Mouse (Mus musculus) large intestine, adult 2 months (tissue): ENCODE data around the gene Ptpn13. TPM values are rescaled to one million over a fixed set of nuclear protein-coding genes. Genes with fewer than 3 reads are reported as not detected.
A peak's percentile ranks its signal among the peaks of the same experiment; 100 is the strongest.

Experiments
- DNase-seq: peaks from one replicate; pipeline ENCODE4 v3.0.0-alpha.2; 2012; ENCODE audit warnings: low read depth, low spot score
- WGBS: fragments of 180-500 bp; shearing (Covaris S2); methylation state at CpG from one replicate; pipeline ENCODE4 v1.1.7; 2018; 5-methylcytosine and 5-hydroxymethylcytosine counted together
- polyA plus RNA-seq: library from polyadenylated mRNA; depleted of rRNA; stranded (reverse); fragments of >200 nt; gene quantifications from 2 replicates; pipeline ENCODE4 v1.2.3, GENCODE M21; 2012

Gene Ptpn13
- polyA plus RNA-seq, 1 experiment, result 1.4 TPM

GRCm38 (mm10) chr5:103499305-103499704 is 74.3 kb downstream of the Ptpn13 start:
- WGBS, result 13% methylated on average over 6 of the region's 6 CpGs

DNA sequence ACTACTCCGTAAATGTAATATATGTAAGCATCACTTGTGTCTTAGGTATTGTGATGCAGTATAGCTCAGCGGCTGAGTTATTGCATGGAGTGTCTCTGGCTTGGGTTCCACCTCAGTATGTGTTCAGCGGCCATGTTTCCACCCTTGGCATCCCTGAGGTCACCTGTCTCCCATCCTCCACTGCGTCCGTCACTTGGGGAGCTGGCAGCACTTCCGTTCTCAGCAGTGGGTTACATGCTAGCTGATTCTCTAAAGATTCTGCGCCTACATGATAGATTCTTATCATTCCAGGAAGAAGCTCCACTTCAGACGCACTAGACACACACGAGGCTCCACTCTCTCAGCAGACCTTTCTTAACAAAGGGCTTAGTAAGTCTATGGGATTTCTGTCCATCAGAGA is 76.1 kb downstream of the Ptpn13 start:
- DNase-seq, result no peak
- WGBS, result 92% methylated on average over 9 of the region's 9 CpGs

More at GRCm38 (mm10) chr5:103499305-103499704, 74.3 kb downstream of the Ptpn13 start:
- no peak for DNase-seq

GRCm38 (mm10) chr5:103501839-103502238 is 76.8 kb downstream of the Ptpn13 start:
- 98% methylated on average over 6 of the region's 6 CpGs for WGBS

DNA sequence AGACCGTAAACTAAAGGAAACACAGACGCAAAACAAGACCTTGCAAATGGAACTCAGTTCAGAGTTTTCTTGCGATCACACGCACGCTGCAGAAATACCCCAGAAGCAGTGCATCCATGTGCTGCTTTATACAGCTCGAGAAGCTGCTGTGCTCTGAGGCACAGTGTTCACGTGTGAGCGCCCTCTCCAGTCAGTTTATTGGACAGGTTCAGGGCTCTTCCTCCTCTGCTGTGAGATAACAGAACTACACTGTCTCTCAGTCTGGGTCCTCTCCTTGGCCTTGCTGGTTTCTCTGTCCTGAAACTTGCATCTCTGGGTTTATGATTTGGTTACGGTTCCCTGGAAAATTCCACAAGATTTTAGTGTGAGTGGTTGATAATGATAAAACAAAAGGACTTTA is 88.2 kb downstream of the Ptpn13 start:
- DNase-seq, result no peak
- WGBS, result 80% methylated on average over 9 of the region's 9 CpGs

More at GRCm38 (mm10) chr5:103501839-103502238, 76.8 kb downstream of the Ptpn13 start:
- no peak for DNase-seq

GRCm38 (mm10) chr5:103514441-103514840 is 89.4 kb downstream of the Ptpn13 start:
- no peak for DNase-seq
- 91% methylated on average over 7 of the region's 7 CpGs for WGBS

GRCm38 (mm10) chr5:103515876-103516275 is 90.9 kb downstream of the Ptpn13 start:
- 87% methylated on average over 4 of the region's 4 CpGs for WGBS
- no peak for DNase-seq

DNA sequence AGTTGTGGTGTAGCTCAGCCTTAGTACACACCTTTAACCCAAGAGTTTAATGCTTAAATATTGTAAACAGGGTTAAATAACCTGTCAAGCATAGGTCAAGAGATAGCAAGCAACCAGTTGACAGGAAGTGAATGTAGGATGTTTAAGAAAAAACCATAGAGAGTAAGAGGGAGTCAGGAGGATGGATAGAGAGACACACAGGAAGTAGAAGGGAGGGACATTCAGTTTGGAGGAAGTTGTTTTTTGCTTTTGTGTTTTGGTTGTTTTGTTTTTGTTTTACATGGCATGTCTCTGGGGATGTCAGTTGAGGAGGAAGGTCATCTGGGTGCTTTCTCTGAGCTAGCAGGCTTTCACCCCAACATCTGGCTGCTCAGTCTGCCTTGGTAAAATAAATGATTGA is 91.6 kb downstream of the Ptpn13 start:
- no peak for DNase-seq

GRCm38 (mm10) chr5:103517641-103518040 is 92.6 kb downstream of the Ptpn13 start:
- no peak for DNase-seq

DNA sequence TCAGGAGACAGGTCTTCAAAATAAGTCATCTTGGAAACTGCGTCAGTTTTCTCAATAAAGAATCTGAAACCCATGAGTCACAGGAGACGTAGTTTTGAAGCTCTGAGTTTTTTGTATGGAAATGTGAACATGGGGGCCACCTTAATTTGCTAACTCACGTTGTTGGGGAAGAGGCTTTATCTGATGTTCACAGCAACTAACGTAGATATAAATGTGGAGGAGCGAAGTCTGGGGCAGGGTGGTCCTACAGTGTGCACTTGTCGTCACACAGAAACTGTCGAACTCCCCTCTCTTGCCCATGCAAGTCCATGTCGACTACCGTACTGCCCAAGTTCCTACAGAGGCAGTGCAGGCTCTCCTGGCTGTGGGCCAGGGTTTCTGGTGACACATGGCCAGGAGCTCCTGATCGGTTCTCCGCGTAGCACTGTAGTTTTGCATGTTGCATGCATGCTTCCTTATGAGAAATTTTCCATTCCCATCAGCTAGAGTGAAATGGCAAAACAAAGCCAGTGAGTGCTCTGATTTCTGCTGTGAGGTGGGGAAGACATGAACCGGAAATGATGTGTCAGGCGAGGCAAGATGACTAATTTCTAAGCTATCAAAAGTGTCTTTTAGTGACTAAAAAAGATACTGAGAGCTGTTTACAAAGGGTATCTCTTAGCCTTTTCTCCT is 93.9 kb downstream of the Ptpn13 start:
- 83% methylated on average over 14 of the region's 14 CpGs for WGBS
- no peak for DNase-seq

More at GRCm38 (mm10) chr5:103517641-103518040, 92.6 kb downstream of the Ptpn13 start:
- 40% methylated on average over 6 of the region's 6 CpGs for WGBS

DNA sequence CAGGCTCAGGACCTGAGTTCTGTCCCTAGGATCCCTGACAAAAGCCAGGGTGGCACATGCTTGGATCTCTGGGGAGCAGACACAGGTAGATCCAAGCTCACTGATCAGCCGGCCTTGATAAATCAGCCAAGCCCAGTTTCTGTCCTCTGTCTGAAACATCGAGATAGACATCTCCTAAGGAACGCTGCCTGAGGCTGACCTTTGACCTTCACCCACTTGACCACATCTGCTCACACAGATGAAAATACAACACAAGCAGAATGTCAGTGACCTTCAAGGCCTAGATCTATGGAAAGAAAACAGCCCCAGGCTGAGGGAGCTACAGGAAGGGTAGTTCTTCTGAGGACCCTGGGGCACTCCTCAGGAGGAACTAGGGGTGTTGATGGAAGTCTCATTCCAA is 97.4 kb downstream of the Ptpn13 start:
- WGBS, result 42% methylated on average over 3 of the region's 3 CpGs

DNA sequence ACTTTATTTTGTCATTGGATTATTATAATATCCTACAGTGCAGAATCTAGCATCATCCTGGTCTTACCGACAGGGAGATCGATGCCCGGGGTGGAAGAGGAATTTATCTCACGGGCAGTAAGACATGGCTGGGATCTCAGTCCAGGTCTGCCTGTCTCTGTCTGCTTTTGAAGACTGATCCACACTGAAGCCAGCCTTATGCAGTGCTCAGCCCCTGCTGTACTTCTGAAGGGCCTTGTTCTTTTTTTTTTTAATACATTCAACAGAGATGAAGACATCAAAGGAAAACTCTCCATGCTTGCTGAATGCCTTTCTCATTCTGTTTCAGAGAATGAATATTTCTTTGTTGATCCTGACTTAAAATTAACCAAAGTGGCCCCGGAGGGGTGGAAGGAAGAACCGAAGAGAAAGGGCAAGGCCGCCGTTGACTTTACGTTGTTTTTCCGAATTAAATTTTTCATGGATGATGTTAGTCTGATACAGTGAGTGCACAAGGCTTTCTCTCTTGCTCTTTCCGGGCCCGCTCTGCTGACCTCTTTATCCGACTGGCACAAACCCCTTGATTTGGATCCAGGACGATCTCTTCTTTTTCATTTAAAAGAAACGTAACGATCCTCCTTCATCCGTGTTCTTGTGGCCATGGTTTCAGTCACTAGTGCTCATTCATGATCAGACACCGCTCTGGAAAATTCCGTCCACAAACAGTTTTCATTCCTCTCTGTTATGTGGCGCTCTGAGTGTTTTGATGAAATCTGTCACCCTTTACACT is 101.9 kb downstream of the Ptpn13 start:
- WGBS, result 95% methylated on average over 20 of the region's 20 CpGs

More for the DNA sequence above, 97.4 kb downstream of the Ptpn13 start:
- no peak for DNase-seq

DNA sequence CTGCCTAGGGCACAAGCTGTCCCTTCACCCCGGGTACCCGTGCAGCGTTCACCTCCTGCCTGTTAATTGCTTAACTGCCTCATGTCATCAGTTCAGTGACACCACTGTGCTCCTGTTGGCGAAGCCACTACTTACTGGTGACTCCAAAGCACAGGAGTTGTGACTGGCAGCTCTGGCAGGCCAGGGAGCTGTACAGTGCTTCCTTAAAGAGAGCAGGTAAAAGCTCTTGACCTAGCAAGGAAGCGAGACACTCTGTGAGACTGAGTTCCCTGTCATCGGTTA is 102.4 kb downstream of the Ptpn13 start:
- 83% methylated on average over 6 of the region's 6 CpGs for WGBS
- DNase-seq, result no peak

More for the DNA sequence above, 101.9 kb downstream of the Ptpn13 start:
- no peak for DNase-seq

- 82% methylated on average over 9 of the region's 9 CpGs for WGBS
- no peak for DNase-seq
These were observed 105.2 kb downstream of the Ptpn13 start for GRCm38 (mm10) chr5:103530214-103530613.

DNA sequence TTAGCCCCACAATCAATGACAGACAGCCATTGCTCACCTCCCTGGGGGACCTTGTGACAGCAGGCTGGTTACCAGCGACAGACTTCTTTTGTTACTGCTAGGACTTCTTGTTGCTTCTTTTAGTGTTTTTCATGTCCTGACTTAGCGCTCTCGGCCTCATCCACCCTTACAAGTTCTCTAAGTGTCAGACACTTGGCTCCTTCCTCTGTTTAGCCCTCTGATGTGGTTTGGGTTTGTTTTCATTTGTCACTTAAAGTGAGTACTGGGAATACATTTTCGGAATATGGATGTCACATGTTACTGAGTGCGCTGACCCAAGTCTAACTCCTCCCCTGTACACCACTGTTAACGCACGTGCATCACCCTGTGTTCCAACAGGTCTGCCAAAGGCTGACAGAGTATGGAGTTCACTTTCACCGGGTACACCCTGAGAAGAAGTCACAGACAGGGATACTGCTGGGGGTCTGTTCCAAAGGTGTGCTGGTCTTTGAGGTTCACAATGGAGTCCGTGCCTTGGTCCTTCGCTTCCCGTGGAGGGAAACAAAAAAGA is 107.9 kb downstream of the Ptpn13 start:
- WGBS, result 89% methylated on average over 11 of the region's 11 CpGs

DNA sequence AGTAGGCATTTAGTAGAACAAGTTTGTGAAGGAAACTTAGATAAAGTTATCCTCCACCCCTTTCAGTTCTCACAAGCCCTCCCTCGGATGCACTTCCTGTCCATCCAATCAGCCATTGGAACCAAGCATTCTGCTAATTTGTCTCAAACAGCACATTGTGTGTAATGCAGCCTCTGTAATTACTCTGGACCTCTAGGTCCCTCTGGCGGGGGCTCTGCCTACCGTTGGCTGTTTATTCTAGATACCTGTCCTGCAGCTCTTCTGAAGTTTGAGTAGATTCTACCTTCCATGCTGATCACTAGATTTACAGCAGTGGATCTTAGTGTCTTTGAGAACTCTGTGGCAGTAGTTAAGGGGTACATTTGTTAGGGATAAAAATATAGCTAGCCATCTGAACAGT is 109.5 kb downstream of the Ptpn13 start:
- WGBS, result 69% methylated on average over 3 of the region's 3 CpGs
- no peak for DNase-seq

More for the DNA sequence above, 107.9 kb downstream of the Ptpn13 start:
- DNase-seq, result no peak

DNA sequence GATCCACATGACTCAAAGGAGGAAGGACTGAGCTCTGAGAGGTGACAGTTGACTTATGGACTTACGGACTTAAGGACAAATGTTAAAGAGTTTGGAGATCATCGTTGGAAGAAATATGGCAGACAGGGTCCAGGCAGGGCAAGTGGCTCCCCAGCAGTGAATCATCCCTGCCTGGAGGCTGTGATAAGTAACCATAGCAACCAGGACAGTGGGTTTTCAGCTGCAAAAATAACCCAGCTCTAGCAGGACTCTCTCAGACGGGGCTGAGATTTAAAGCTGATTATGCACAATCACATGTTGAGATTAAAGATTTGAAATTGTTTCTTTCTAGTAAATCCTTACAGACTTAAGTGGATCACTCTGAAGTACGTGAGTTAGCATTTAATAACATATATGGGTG is 112.4 kb downstream of the Ptpn13 start:
- 78% methylated on average over 4 of the region's 4 CpGs for WGBS
- no peak for DNase-seq

DNA sequence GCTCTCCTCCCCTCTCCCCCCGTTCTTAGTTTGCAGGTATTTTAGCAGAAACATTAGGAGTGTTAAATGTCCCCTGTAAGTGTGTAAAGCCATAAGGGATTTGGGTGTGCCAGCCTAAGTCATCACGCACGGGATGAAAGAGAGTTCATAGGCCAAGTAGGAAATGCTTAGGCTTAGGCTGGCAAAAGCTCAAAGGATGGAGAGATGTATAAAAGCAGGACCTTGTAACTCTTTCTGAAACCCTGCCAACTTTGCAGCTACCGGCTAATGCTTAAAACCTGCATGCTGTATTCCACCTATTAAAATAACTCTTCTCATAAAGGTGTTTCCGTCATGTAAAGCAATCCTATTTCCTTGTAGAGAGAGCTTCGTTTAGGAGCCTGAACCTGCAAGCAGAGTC is 115.6 kb downstream of the Ptpn13 start:
- 37% methylated on average over 6 of the region's 6 CpGs for WGBS
- peak; percentile 64 for DNase-seq

DNA sequence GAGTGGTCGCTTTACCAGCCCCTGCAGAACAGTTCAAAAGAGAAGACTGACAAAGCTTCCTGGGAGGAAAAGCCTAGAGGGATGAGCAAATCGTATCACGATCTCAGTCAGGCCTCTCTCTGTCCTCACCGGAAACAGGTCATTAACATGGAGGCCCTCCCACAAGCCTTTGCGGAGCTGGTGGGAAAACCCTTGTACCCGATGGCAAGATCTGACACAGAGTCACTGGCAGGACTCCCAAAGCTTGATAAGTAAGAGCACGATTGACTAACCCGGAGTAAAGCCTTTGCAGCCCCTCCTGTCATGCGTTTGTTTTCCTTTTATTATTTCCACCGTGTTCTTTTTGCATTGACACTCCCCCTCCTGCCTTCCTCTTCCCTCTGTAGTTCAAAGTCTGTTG is 116.1 kb downstream of the Ptpn13 start:
- WGBS, result 42% methylated on average over 10 of the region's 10 CpGs

DNA sequence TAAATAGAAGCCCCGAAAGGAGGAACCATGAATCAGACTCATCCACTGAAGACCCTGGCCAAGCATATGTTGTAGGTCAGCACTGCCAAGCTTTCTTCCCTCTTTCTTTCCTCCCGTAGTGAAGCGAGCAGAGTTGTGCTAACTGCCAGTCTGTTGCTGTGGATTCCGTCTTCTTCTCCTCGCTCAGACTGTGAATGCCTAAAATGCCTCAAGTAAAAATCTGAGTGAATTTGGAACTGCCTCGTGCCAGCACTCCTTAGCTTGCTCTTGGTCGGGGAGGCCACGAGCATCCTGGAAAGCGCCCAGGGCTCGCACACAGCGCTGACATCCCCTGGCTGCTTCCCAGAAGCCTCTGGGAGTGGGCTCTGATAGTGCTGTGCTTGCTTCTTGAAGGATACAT is 116.5 kb downstream of the Ptpn13 start:
- no peak for DNase-seq
- WGBS, result 75% methylated on average over 11 of the region's 11 CpGs

More for the DNA sequence above, 116.1 kb downstream of the Ptpn13 start:
- peak; percentile 27 for DNase-seq

DNA sequence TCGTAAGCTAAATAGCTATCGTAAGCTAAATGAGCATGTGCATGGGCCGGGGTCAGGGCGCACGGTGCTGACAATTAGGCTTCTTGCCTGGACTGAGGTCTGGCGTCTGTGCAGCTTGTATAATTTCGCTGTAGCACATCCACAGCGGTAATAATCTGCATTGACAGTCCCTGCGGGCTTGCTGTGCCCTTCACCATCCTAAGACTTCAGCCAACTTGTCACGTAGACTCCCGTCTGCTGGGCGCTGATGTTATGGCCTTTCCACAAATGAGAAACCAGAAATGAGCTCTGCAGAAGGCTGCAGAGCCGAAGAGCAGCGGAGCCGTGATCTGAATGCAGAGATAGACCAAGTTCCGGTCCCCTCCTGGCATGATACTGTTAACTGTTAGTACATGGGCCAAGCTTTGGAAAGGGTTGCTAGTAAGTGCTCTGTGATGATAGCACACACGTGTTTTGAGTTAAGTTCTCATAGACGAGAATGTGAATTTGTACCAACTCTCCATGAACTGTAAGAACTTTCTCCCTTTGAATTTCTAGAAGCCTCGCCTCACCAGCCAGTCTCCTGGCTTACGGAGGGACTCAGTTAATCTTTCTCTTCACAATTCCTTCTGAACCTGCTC is 120.5 kb downstream of the Ptpn13 start:
- DNase-seq, result no peak
- 94% methylated on average over 20 of the region's 20 CpGs for WGBS
